Mouse (Mus musculus) R1 (cell line): ENCODE measurements around the gene Cinp.

Source experiments
- DNase-seq: peaks from one replicate; pipeline ENCODE4 v3.0.0-alpha.2; 2018; ENCODE audit warnings: low read depth, low spot score

Cinp gene

DNA sequence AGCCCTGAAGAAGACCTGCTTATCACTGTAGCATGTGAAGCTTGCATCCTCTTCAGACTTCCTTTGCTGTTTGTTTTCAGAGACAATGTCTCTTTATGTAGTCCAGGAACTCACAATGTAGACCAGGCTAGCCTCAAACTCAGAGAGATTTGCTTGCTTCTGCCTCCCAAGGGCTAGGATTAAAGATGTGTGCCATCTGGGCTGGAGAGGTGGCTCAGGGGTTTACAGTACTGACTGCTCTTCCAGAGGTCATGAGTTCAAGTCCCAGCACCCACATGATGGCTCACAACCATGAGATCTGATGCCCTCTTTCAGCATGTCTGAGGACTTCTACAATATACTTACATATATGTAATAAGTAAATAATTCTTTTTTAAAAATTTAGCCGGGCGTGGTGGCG lies 53.8 kb downstream of the Cinp start:
- no peak for DNase-seq

- peak; percentile 66 for DNase-seq
These were observed 58.5 kb downstream of the Cinp start for GRCm38 (mm10) chr12:110830293-110831024.

DNA sequence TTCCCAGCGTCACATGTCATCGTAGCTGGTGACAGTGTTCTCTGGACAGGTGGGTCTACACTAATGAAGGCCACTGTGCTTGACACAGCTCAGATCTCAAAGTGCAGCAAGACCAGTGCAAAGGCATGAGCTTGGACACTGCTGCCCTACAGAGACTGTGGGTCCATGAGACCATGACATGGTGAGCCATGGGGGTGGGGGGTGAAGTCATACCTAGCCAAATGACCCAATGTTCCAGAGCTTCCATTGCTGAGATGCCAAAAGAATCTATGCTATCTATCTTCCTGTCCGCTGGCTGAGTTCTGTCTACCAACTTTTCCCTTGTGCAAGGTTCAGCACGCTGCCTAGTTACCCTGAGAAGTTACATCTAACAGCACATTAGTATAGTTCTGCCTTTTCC lies 60.0 kb downstream of the Cinp start:
- no peak for DNase-seq
